Mouse (Mus musculus): ENCODE data around the gene Rrp9.
A peak's percentile ranks its signal among the peaks of the same experiment; 100 is the strongest.

Rrp9 gene

DNA sequence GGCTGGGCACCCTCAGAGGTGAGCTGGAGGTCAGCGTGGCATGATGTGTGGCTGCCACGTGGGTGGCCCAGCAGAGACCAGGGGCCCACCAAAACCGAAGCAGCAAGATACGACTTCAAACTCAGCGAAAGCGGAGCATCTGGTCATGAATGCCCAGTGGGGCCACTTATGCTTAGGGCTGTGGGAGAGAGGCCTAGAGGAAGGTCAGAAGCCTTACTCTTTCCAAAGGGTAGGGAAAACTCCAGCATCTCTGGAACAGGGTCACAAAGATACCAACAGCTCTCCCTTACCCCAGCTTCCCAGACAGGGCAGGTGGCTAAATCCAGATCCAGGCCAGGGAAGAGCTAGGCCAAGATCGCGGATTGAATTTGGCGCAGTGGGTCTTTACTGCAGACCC, 18.6 kb upstream of the Rrp9 start:
- no peak for DNase-seq

DNA sequence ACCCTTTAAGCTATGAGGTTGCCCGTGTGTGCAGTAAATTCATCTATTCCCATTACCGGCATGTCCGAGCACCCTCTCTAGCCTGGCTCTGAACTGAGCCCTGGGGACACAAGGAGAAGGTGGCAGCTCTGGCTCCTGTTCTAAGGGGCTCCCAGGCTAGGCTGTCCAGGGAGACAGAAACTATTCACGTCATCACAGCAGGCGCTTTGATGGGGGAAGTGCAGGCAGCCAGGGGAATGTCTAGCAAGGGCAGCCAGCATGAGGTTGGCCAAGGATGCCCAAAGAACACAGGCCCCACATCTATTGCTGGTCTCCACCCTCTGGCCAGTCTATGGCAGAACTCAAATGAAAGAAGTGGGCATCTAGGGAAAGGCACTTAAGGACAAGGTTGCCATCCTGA, 17.8 kb upstream of the Rrp9 start:
- DNase-seq, result no peak

DNA sequence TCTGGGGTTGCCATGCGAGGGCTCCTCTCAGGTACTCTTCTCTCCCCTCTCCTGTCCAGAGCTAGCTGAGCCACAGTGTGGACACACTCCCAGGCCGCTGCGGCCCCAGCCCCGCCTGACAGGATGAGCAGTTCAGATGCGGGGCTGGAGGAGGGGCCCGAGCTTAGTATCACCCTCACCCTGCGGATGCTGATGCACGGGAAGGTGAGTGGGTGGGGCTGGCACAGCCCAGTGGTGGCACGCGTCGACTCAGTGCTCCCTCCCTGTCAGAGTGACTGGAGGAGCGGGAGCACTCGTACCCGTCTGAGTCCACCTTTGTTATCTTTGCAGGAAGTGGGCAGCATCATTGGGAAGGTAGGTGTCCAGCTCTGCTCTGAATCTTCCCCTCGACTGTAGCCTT, 15.8 kb upstream of the Rrp9 start:
- no peak for DNase-seq

DNA sequence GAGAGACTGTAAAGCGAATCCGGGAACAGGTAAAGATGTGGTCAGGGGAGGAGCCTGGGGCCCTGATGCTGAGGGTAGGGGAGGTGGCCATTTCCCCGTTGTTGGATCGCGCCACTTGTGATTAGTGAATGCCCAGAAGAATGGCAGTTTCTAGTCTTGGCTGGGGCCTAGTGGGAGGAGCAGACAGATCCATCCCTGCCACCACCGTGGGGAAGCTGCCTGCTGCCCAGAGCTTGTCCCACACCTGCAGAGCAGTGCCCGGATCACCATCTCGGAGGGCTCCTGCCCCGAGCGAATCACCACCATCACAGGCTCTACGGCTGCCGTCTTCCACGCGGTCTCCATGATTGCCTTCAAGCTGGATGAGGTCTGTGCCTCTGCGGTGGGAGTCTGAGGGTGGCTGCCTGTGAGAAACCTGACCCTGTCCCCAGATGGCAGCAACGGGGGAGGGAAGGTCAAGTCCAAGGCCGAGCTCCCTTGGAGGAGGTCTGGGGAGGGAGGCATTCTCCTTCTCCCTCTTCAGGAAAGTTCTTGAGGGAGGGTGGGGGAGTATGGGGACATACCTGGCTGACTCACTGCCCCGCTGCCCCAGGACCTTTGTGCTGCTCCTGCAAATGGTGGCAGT, 15.2 kb upstream of the Rrp9 start:
- no peak for DNase-seq

DNA sequence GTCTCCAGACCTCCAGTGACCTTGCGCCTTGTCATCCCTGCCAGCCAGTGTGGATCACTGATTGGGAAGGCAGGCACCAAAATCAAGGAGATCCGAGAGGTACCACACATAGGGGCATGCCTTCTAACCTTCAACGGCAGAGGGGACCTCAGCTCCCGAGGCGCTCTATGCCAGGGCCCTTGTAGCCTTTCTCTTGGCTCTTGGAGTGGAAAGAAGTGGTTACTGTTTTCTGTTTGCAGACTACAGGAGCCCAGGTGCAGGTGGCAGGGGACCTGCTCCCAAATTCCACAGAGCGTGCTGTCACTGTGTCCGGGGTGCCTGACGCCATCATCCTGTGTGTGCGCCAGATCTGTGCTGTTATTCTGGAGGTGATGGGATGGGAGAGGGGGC, 14.7 kb upstream of the Rrp9 start:
- no peak for DNase-seq

DNA sequence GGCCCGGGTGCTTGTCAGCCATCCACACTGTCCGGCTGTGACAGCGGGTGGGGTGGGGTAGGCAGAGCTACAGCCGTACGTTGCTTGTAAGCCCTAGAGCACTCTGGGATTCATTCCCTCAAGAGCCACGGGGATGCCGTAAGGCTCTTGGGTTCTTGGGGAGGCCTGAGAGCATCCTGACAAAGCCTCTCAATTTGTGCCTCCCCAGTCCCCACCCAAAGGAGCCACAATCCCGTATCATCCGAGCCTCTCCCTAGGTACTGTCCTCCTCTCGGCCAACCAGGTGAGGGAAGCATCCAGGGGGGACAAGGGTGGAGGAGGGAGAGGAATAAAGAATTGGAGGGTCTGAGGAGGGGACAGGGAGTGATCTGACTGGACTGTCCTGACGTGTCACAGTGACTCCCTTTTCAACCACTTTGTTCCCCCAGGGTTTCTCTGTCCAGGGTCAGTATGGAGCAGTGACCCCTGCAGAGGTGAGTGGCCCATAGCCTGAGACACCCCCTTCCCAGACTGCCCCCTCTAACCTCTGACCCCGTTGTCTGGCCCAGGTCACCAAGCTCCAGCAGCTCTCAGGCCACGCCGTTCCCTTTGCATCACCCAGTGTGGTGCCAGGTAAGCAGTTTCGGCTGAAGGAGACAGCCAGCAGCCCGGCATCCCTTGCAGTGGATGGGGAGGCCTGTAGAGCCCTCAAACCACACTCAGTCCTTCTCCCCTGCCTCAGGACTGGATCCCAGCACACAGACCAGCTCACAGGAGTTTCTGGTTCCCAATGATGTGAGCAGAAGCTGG, 13.9 kb upstream of the Rrp9 start:
- no peak for DNase-seq

DNA sequence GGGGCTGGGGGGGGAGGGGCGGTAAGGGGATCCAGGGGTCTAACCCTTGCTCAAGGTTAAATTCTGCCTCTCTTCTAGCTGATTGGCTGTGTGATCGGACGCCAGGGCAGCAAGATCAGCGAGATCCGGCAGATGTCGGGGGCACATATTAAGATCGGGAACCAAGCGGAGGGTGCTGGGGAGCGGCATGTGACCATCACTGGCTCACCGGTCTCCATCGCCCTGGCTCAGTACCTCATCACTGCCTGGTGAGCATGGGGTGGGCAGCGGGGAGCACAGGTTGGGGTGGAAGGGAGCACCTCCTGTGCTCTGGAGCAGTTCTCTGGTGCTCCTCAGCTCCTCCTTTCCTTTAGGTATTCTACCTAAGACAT, 13.3 kb upstream of the Rrp9 start:
- DNase-seq, result no peak

DNA sequence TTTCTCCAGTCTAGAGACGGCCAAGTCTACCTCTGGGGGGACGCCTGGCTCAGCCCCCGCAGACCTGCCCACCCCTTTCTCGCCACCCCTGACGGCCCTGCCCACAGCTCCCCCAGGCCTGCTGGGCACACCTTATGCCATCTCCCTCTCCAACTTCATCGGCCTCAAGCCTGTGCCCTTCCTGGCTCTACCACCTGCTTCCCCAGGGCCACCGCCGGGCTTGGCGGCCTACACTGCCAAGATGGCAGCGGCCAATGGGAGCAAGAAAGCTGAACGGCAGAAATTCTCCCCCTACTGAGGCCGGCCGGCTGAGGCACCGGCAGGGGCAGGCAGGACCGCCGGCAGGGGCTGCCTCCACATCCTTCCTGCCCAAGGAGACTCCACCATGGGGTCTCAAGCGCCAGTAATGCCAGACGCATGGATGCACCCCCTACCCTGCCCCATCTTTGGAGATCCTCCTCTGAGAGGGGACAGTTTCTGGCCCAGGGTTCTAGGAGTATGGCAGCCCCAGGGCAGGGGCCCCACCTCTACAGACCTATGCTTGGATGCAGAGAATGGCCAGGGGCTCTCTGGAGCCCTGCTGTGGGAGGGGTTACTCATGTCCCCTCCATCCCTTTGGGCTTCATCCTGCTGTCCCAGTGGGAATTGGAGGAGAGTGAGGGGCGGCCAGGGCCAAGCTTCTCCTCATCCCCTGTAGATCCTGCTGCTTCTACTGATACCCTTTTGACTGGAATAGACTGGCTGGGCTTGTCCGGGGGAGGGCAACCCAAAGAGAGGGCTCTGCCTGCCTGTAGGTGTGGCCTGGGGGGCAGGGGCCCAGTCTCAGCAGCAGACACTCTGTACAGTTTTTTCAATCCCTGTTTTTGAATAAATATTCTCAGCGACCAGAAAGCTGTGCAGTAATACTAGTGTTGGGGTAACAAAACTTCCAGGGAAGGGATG, 12.4 kb upstream of the Rrp9 start:
- no peak for DNase-seq

DNA sequence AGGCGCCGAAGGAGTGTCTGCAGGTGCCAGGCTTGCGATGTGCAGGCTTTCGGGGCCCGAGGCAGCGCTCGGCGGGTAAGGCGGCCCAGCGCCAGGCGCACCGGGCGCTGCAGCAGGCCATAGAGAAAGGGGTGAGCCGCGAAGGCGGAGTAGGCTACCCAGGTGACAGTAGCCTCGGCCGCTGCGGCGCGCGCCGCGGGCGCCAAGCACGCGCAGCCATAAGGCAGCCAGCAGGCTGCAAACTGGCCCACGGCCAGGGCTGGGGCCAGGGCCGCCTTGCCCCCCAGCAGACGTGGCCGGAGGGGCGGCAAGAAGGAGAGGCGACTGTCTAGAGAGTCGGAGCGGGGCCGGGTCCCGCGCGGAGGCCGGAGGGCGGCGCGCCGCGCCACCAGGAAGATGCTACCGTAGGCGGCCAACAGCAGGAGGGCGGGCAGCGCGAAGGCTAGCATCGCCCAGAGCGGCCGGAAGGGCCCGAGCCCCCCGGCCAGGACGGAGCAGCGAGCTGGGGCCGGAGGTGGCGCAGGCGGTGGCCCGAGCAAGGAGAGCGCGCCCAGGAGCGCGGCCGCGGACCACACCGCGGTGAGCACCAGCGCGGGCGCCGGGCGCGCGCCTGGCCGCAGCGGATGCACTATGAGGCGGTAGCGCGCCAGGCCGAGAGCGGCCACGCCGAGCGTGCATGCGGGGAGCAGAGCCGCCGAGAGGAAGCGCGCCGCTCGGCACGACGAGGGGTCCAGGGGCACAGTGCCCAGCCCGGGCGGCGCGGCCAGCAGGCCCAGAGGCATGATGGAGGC, 10.8 kb upstream of the Rrp9 start:
- peak; percentile 45 to 58 for DNase-seq

DNA sequence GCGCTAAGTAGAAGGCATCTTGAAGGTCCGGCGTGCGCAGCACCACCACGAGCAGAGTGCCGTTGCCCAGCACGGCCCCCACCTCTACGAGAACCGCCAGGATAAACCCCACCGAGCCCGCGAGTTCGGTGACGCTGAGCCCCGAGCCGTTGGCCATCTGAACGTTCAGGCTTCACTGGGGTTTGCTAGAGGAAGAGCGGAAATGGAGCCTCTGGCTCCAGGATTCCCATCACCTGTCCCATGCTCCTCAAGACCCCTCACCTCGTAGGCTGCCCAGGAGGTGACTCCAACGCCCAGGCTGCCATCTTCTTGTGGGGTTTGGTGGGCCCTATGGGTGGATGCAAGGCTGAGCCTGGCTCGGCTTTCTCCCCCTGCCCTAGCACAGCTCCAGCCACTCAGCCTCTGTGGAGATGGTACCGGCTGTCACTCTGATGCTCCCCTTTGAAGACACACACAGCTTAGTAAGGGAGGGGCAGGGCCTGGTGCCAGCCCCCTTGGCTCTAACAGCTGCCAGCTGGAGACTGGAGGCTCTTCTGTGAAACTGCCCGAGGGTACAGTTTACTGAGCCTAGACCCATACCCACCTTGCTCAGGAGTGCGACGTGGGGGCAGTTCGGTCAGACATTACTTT, 10.1 kb upstream of the Rrp9 start, which contains the start of gene Gpr62:
Gene Gpr62 (minus strand): TSS at position 368 of the 630 bp plus-strand sequence.
- no peak for DNase-seq

DNA sequence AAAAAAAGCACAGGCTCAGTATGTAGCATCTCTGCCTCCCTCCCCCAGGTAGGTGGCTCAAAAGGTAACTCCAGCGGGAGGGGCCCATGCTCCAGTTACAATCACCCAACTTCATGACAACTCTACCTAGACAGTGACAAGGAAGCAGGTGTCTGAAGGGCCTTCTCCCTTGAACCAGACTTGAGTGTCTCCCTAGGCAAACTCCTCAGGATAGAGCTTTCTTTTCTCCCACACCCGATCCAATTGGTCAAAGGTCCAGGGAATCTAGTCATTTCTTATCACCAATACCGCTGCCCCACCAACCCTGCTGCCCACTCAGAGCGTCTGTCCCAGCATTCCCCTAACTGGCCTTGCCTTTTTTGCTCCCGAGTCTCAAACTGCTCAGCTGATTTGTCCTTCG, 9.0 kb upstream of the Rrp9 start:
- no peak for DNase-seq

DNA sequence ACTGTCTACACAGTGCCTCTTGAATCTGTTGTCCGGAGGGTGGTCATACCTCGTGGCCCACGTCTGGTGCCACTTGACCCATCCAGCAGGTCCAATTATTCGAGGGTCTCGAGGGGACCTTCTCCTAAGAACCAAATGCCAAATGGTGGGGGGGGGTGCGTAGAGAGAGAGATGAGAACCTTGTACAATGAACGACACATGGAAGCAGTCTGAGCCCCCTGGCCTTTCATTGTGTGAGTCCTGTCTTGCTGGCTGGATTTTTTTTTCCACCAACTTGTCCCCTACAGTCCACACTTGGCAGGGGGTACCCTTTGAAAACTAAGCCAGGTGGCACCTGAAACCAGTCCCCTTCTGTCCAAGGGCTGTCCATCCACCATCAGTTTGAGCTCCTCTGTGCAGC, 8.0 kb upstream of the Rrp9 start:
- DNase-seq, result no peak

DNA sequence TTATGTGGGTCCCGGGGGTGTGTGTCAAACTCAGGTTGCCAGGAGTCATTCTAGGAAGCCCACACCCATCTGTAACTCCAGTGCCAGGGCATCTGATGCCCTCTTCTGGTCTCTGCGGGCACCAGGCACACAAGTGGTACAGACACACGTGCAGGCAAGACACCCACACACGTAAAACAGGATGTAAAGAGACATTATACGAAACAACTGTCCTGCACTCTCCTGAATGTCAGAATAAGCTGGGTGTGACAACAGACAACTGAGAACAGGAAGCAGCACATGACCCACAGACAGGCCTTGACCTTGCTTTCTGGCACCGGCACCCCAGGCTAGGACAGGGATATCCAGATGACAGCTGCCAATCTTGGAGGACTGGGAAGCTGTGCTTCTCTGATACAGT, 6.4 kb upstream of the Rrp9 start:
- DNase-seq, result no peak

DNA sequence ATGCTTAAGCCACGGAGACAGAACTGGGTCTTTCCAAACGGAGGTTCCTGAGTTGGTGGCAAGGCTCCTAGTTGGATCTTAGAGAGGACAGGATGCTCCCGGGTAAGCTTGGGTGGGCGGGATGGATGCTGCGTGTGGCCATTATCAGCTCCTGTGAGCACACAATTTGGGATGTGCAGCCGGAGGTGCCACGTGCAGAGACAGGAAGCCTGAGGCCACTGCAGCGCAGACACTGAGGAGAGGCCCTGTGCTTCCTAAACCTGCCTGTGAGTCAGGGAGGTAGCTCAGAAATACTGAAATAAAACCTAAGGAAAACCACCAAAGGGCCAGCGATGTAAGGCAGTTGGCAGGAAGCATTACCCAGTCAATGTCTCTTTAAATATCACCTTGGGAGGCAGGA, 6.0 kb upstream of the Rrp9 start:
- no peak for DNase-seq

DNA sequence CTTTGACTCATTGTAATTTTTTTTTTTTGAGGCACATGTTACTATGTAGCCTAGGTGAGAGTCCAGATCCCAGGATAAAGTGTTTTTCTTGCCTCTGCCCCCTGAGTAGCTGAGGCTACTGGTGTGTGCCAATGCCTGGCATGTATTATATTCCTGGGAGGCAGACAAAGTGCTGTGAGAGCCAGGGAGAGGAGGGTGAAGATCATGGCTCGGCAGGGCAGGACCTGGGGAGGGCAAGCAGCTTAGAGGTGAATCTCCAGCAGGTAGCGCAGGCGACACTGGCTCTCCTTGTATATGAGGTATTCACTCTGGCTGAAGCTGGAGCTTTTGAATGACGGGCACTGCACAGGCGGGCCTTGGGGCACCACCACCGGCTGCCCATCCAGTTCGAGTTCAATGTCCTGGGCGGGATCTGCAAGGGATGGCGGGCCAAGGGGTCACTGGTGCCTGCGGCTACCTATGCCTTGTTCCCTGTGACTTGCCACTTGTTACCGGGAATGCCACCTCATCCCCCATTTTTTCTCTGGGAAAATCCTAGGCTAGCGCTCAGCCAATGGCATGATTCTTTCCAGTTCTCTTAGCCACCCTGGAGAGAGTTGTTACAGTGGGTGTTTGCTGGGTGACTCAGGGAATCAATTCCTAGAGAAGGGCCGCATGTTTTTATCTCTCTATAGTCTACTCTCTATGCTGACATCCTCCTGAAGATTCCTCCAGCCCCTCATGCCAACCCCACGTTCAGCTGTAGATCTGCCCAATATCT, 4.6 kb upstream of the Rrp9 start:
- DNase-seq, result no peak

DNA sequence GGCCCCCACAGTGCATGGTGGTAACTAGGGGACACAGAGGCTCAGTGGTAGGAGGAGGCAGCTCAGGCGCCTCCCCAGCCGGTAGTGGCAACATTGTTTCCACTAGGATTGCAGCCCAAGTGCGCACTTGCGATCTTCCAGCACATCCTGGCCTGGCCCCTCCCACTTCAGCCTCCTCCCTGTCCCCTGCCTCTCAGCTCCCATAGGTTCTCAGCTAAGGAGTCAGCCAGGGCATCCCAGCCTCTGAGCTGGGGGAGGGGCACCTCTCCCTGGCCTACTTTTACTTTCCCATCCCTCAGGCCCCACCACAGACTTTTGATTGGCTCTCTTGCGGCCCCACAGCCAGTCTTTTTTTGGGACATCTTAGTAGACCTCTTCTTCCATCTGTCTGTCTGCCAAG, 3.9 kb upstream of the Rrp9 start:
- DNase-seq, result no peak

DNA sequence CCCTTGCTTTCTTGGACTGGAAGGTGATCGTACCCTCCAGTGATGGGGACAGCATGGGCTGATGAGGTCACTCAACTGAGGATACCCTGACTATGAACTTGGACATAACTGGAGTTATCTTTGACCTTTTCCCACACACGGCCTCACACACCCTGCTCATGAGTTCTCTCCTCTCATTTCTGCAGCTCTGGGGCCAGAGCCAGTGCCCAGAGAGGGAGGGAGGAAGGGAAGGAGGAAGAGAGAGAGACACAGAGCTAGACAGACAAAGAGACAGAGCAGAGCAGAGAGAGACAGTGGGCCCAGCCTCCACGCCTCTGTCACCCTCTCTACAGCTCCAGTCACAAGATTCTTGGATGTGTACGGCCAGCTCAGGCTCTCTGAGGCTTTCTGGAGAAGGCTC, 3.4 kb upstream of the Rrp9 start:
- no peak for DNase-seq

DNA sequence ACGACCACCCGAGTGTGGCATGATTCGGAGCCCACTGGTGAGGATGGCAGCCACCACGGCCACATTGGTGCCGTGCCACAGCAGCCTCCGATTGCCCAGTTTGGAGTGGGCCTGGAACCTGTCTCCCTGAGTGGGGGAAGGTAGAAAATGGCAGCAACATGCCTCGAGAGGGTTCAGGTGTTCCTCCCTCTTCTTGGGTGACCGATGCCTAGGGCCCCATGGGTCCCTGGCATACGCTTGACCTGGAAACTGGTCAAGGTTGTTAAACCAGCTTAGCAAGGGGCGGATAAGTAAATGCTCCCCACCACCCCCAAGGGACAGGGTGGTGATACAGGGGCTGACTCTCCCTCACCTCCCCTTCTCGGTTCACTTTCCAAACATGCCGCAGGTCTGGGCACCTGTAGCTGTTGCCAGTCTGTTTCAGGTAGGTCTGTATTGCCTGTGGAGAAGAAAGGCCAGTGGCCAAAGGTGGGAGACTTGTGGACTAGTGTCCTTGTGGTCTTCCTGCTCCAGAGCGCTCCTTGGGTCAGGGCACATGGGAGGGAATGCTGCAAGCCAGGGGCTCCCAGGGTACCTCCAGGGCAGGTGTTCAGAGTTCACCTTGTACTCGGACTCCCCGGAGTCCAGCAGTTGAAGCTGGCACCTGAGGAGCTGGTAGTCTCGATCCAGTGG, 2.5 kb upstream of the Rrp9 start:
- DNase-seq, result no peak

DNA sequence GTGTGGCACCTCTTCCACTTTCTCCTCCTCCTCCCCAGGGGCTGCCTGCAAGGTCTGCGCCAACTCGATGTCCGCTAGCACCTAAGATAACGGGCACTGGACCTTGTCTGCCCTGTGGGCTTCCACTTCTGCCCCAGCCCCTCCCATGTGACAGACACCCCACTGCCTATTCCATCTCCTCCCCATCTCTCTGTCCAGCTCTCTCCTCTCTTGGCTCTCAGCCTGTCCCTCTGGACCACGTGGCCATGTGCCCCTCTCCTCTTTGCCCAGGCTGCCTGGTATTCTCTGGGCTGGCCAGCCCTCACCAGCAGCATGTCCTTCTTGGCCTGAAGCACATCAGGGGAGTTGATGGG, 2.0 kb upstream of the Rrp9 start:
- DNase-seq, result no peak

DNA sequence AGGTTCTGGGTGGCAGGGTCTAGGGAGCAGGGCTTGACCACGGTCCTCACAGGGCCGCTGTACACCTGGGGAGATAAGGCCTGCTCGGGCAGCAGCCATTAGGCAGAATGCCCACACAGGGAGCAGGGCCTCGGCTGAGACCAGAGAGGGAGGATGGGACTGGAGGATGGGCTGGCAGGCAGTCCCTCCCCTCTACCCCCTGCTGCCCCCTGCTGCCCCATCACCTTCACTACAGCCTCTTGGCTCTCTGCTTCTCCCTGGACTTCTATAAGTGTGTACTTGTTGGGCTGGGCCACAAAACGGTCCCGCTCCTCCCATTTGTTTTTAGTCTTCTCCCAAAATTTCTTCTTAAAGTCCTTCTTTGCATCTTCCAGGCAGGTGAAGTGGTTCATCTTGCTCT, 1.3 kb upstream of the Rrp9 start:
- peak; percentile 75 to 79 for DNase-seq

DNA sequence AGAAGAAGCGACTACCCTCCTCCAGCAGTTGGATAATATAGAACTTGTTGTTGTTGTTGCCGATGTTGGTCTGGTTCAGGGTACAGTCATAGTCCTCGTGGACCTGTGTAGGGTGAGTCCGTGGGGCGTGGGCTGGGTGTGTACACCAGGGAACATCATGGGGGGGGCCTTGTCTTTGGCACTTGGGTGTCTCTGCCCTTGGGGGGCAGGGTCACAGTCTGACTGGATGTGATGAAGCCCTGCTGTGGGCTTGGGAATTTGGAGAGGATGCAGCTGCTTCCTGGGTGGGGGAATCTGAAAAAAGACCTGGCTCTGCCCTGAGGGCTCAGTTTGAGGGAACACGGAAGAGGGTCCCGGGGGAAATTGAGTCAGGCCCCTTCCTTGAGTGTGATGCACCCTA, 717 bp upstream of the Rrp9 start:
- DNase-seq, result no peak

Data from B cell, adult 2 months (primary cell).